Mouse (Mus musculus) cerebellum, adult (tissue): ENCODE results near the gene Bmpr2.

Experiments used
- ATAC-seq: cut with Nextera tagmentation; 2 replicates; pipeline ENCODE4 v1.9.2; 2017; ENCODE audit warnings: mild to moderate bottlenecking, moderate library complexity, mixed read lengths; ENCODE audit not compliant: insufficient number of reproducible peaks, low FRiP score, low TSS enrichment

The Bmpr2 gene

GRCm38 (mm10) chr1:59789741-59790140, 26.5 kb downstream of the Bmpr2 start:
- ATAC-seq: no peak

- ATAC-seq: no peak
These were observed 32.1 kb downstream of the Bmpr2 start for GRCm38 (mm10) chr1:59795336-59795735.

GRCm38 (mm10) chr1:59797865-59798264, 34.7 kb downstream of the Bmpr2 start:
- no peak for ATAC-seq

GRCm38 (mm10) chr1:59804363-59804762, 41.2 kb downstream of the Bmpr2 start:
- no peak for ATAC-seq

GRCm38 (mm10) chr1:59809921-59810320, 46.7 kb downstream of the Bmpr2 start:
- ATAC-seq: no peak

- ATAC-seq: no peak
These were observed 49.6 kb downstream of the Bmpr2 start for GRCm38 (mm10) chr1:59812782-59813181.

GRCm38 (mm10) chr1:59825421-59825820, 62.2 kb downstream of the Bmpr2 start:
- no peak for ATAC-seq

- ATAC-seq: peak; percentile 95
These were observed 63.4 kb downstream of the Bmpr2 start for GRCm38 (mm10) chr1:59826583-59826982.

- no peak for ATAC-seq
These were observed 66.2 kb downstream of the Bmpr2 start for GRCm38 (mm10) chr1:59829410-59829809.

- ATAC-seq: no peak
These were observed 67.0 kb downstream of the Bmpr2 start for GRCm38 (mm10) chr1:59830194-59830593.

- ATAC-seq: no peak
These were observed 70.5 kb downstream of the Bmpr2 start for GRCm38 (mm10) chr1:59833723-59834122.

GRCm38 (mm10) chr1:59848327-59848726, 85.1 kb downstream of the Bmpr2 start:
- no peak for ATAC-seq

GRCm38 (mm10) chr1:59859046-59859445, 95.8 kb downstream of the Bmpr2 start:
- ATAC-seq: peak; percentile 94

- no peak for ATAC-seq
These were observed 98.9 kb downstream of the Bmpr2 start for GRCm38 (mm10) chr1:59862144-59862543.

GRCm38 (mm10) chr1:59868041-59868440, 104.8 kb downstream of the Bmpr2 start:
- ATAC-seq: no peak

GRCm38 (mm10) chr1:59874023-59874422, 110.8 kb downstream of the Bmpr2 start:
- ATAC-seq: no peak

GRCm38 (mm10) chr1:59878098-59878497, 114.9 kb downstream of the Bmpr2 start:
- no peak for ATAC-seq

GRCm38 (mm10) chr1:59883349-59884134, 120.3 kb downstream of the Bmpr2 start:
- peak; percentile 52; the same call in 1 of the 2 replicates for ATAC-seq

GRCm38 (mm10) chr1:59886899-59887298, 123.7 kb downstream of the Bmpr2 start:
- ATAC-seq: no peak

GRCm38 (mm10) chr1:59888018-59888417, 124.8 kb downstream of the Bmpr2 start:
- ATAC-seq: no peak

- ATAC-seq: no peak
These were observed 128.0 kb downstream of the Bmpr2 start for GRCm38 (mm10) chr1:59891185-59891584.

GRCm38 (mm10) chr1:59892777-59893176, 129.6 kb downstream of the Bmpr2 start:
- no peak for ATAC-seq
